Mouse (Mus musculus): ENCODE data around the gene Gmeb1. TPM values are rescaled to one million over a fixed set of nuclear protein-coding genes. Genes with fewer than 3 reads are reported as not detected.
"Not testable (repeated sequence)": the region's sequence is repeated elsewhere in the genome, so short reads cannot be mapped to it uniquely, and the experiment has no call there.

The Gmeb1 gene
- total and polyA plus RNA-seq, 3 experiments, result 7.9 to 19.3 (median 9.0) TPM

DNA sequence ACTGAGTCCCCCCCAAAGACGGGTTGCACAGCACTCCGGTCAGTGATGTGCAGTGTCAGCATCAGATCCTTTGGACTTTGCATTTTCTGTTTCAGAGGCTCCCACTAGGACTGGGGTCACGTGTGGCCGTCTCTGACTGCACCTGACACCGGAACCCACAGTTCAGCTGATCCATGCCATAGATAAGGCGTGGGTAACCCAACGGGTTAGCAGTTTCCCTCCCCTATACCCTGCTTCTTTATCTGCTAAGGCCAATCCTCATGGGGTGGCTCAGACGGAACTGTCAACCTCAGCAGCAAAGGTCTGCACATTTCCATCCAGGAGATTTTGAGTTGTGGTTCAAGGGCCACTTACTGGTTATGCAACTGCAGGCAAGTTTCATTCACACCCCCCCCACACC lies 43.9 kb upstream of the Gmeb1 start:
- H3K36me3 ChIP-seq (replicated peaks in 1 of 2; ENCODE audit: control insufficient read depth in 1 of 2, insufficient read depth in 1 of 2, low read length in 1 of 2), result peaks cover 5 to 10% of the 10 kb centered on the region in 2 experiments
- peaks cover 12% of the 10 kb centered on the region for H3K79me2 ChIP-seq (replicated peaks; ENCODE audit: control insufficient read depth, extremely low read depth, insufficient read depth, poor library complexity, severe bottlenecking)
- H3K27me3 ChIP-seq (replicated peaks), result no peaks in the 10 kb centered on the region
- DNase-seq (ENCODE audit: extremely low read depth), result no peak
- H3K4me1 ChIP-seq (ENCODE audit: control insufficient read depth in 1 of 2, insufficient read depth in 2 of 2), result peaks cover 0 to 10% of the 10 kb centered on the region in 2 experiments; a peak in 2 of 4 replicates
- no peak overlapping the region for H3K4me2 ChIP-seq (ENCODE audit: insufficient read depth, low read depth, poor library complexity, severe bottlenecking)
- in situ Hi-C loops (cut with MboI; ENCODE audit: low pct_ligation_motif_present, low pct_unique_long_range_greater_than_20kb, low sequenced_read_pairs), result loop anchor here (25.0 kb wide), 1 partner anchor 207 kb away; the partner anchor contains the start of gene Sesn2
- H3K27ac ChIP-seq (ENCODE audit: insufficient read depth, low read depth), result no peak overlapping the region
- dilution Hi-C loops (cut with MboI; ENCODE audit: extremely low pct_ligation_motif_present, extremely low pct_unique_long_range_greater_than_20kb, low sequenced_read_pairs), result no loop called here
- no peak overlapping the region for H3K4me3 ChIP-seq (replicated peaks in 1 of 3; ENCODE audit: low read depth in 2 of 3, low read length in 2 of 3, poor library complexity in 1 of 3)
- H3K9me3 ChIP-seq (replicated peaks; ENCODE audit: low read length), result no peaks in the 10 kb centered on the region
- H3K9ac ChIP-seq (ENCODE audit: insufficient read depth, low read depth), result no peak overlapping the region
- TF ChIP-seq POLR2AphosphoS2 (IDR thresholded peaks at IDR 0.05; ENCODE audit: low read depth, low read length) (no peak), CHD1 (IDR thresholded peaks at IDR 0.05; ENCODE audit: low read depth, low read length) (no peak), SIN3A (IDR thresholded peaks at IDR 0.05; ENCODE audit: low read length) (no peak), ETS1 (conservative IDR thresholded peaks at IDR 0.05; ENCODE audit: low read depth, low read length) (no peak), MEF2A (IDR thresholded peaks at IDR 0.05; ENCODE audit: borderline replicate concordance, low read depth, low read length) (no peak), KAT2A (IDR thresholded peaks at IDR 0.05; ENCODE audit: insufficient replicate concordance, low read length) (no peak), TCF12 (IDR thresholded peaks at IDR 0.05; ENCODE audit: low read depth, low read length) (no peak), PAX5 (IDR thresholded peaks at IDR 0.05; ENCODE audit: low read length) (no peak), USF2 (conservative IDR thresholded peaks at IDR 0.05; ENCODE audit: low read depth, low read length) (no peak), ZC3H11A (IDR thresholded peaks at IDR 0.05; ENCODE audit: low read depth, low read length) (no peak), CHD2 (IDR thresholded peaks at IDR 0.05; ENCODE audit: low read length) (no peak), MYC (IDR thresholded peaks at IDR 0.05; ENCODE audit: low read depth, low read length) (no peak), SMC3 (IDR thresholded peaks at IDR 0.05; ENCODE audit: low read depth, low read length) (no peak)

DNA sequence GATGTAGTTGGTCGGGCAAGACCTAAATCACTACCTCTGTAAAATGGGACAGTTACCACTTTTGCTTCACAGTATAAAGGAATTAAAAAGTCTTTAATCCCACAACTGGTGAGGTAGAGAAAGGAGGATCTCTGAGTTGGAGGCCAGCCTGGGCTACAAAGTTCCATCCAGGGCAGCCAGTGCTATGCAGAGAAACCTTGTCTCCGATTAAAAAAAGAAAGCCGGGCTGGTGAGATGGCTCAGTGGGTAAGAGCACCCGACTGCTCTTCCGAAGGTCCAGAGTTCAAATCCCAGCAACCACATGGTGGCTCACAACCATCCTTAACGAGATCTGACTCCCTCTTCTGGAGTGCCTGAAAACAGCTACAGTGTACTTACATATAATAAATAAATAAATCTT lies 42.1 kb upstream of the Gmeb1 start:
- H3K4me2 ChIP-seq (ENCODE audit: insufficient read depth, low read depth, poor library complexity, severe bottlenecking); H3K36me3 ChIP-seq (replicated peaks in 1 of 2; ENCODE audit: control insufficient read depth in 1 of 2, insufficient read depth in 1 of 2, low read length in 1 of 2); H3K27me3 ChIP-seq (replicated peaks); DNase-seq (ENCODE audit: extremely low read depth); H3K79me2 ChIP-seq (replicated peaks; ENCODE audit: control insufficient read depth, extremely low read depth, insufficient read depth, poor library complexity, severe bottlenecking); H3K27ac ChIP-seq (ENCODE audit: insufficient read depth, low read depth); dilution Hi-C loops (cut with MboI; ENCODE audit: extremely low pct_ligation_motif_present, extremely low pct_unique_long_range_greater_than_20kb, low sequenced_read_pairs); H3K9me3 ChIP-seq (replicated peaks; ENCODE audit: low read length): not testable (repeated sequence)
- Histone ChIP-seq H3K4me1 (ENCODE audit: control insufficient read depth in 1 of 2, insufficient read depth in 2 of 2) (peaks cover 10 to 25% of the 10 kb centered on the region in 2 experiments), H3K4me3 (replicated peaks in 1 of 3; ENCODE audit: low read depth in 2 of 3, low read length in 2 of 3, poor library complexity in 1 of 3) (peak overlapping the region in 1 of 3 experiments; percentile 32), H3K9ac (ENCODE audit: insufficient read depth, low read depth) (0 out of 2 replicates have a peak overlapping the region, but pooled peaks have one; percentile 13)
- TF ChIP-seq ELF1 (IDR thresholded peaks at IDR 0.05; ENCODE audit: low read depth, low read length), result peak; percentile 44; the same call in 1 of the 2 replicates
- in situ Hi-C loops (cut with MboI; ENCODE audit: low pct_ligation_motif_present, low pct_unique_long_range_greater_than_20kb, low sequenced_read_pairs), result loop anchor here (5.0 to 25.0 kb wide), 2 partner anchors 34 to 209 kb away; partner anchors contain the start of gene Sesn2

Data from CH12.LX (cell line).